Comparison of ENCODE assay signal across 13 mouse cellular contexts in the genomic region with DNA sequence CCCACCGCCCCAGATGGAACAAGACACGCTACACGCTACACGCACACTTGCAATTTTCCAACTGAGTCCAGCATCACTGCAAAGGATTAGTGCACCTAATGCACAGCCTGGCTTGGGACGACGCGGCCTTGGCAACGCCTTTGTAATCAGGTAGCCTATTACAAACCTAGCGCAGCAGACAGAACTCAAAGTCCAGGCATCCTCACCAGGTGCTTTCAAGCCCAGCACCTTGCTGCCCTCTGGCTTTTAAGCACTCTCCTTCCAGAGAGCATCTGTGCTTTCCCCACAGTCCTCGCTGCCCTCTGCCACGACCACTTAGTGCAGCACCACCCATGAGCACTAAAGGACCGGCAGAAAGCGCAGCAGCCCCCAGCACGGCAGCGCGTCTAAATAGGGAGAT. TPM values are rescaled to one million over a fixed set of nuclear protein-coding genes. Genes with fewer than 3 reads are reported as not detected.
DNase-seq lines count a peak whose midpoint lies in the region; ATAC-seq and TF ChIP-seq lines count a peak whose summit lies in the region.
"Had no signal": no experiment of that assay in that cellular context is flagged by ENCODE, and none has a peak within 500 bp of the region (broad histone marks: within the 10 kb centered on the region; RNA-seq: fewer than 3 reads in every experiment).

No protein-coding gene starts in this region.

- DNase-seq in heart, embryonic 10.5 days (ENCODE audit: low spot score), result no peak
- DNase-seq in heart, adult 11 months, result no peak
- DNase-seq in kidney, postnatal 0 days (ENCODE audit: low spot score), result no peak
- no peak for DNase-seq in kidney, adult 18-20 months
- no peak for DNase-seq in embryonic facial prominence, embryonic 11.5 days (ENCODE audit: low spot score)
- DNase-seq in midbrain, postnatal 0 days (ENCODE audit: low spot score), result no peak
- DNase-seq in MN1 (ENCODE audit: low spot score), result no peak
- DNase-seq in adrenal gland, adult (ENCODE audit: inconsistent age in 2 of 2, low spot score in 1 of 2), result no peak
- DNase-seq: adrenal gland, adult 2 months; gastrocnemius, postnatal 36 days; thymus, postnatal 14 days had no signal

- 77% methylated on average over 16 of the region's 16 CpGs for WGBS in heart, embryonic 10.5 days
- 79% methylated on average over 16 of the region's 16 CpGs for WGBS in kidney, postnatal 0 days
- WGBS in embryonic facial prominence, embryonic 11.5 days, result 75% methylated on average over 16 of the region's 16 CpGs
- 72% methylated on average over 16 of the region's 16 CpGs for WGBS in midbrain, postnatal 0 days

- H3K4me1 ChIP-seq in heart, embryonic 10.5 days, result peaks cover 56% of the 10 kb centered on the region
- H3K4me1 ChIP-seq in kidney, postnatal 0 days (replicated peaks; ENCODE audit: insufficient read depth, low read length), result peaks cover 26% of the 10 kb centered on the region
- peaks cover 5% of the 10 kb centered on the region; the same call in 1 of the 2 replicates for H3K4me1 ChIP-seq in embryonic facial prominence, embryonic 11.5 days (ENCODE audit: control insufficient read depth, insufficient read depth, low read length)
- H3K4me1 ChIP-seq in midbrain, postnatal 0 days (ENCODE audit: insufficient read depth, low read length), result no peaks in the 10 kb centered on the region; the same call in 1 of the 2 replicates

- H3K27me3 ChIP-seq in heart, embryonic 10.5 days (ENCODE audit: insufficient read depth, poor library complexity, severe bottlenecking), result no peaks in the 10 kb centered on the region
- no peaks in the 10 kb centered on the region for H3K27me3 ChIP-seq in kidney, postnatal 0 days (ENCODE audit: insufficient read depth, low read length)
- no peaks in the 10 kb centered on the region for H3K27me3 ChIP-seq in embryonic facial prominence, embryonic 11.5 days (ENCODE audit: control insufficient read depth, insufficient read depth, low read length)
- no peaks in the 10 kb centered on the region for H3K27me3 ChIP-seq in midbrain, postnatal 0 days (ENCODE audit: insufficient read depth, low read length)
- H3K27me3 ChIP-seq: megakaryocyte, embryonic 14.5 days had no signal

- 0 out of 2 replicates have a peak, but pooled peaks have one; percentile 29 for ATAC-seq in kidney, postnatal 0 days (replicated peaks; ENCODE audit: low FRiP score, low read depth)
- ATAC-seq in embryonic facial prominence, embryonic 11.5 days (replicated peaks; ENCODE audit: insufficient number of reproducible peaks, low FRiP score, low TSS enrichment, low read depth), result no peak
- ATAC-seq in midbrain, postnatal 0 days (ENCODE audit: low FRiP score), result no peak

- TF ChIP-seq CTCF in kidney, postnatal 0 days (IDR thresholded peaks at IDR 0.05; ENCODE audit: low read depth), result peak; percentile 27; the same call in 1 of the 2 replicates
- TF ChIP-seq CTCF in midbrain, postnatal 0 days (IDR thresholded peaks at IDR 0.05), result peak; percentile 22; the same call in 1 of the 2 replicates

- H3K9me3 ChIP-seq in heart, embryonic 10.5 days, result no peaks in the 10 kb centered on the region
- H3K9me3 ChIP-seq in kidney, postnatal 0 days (replicated peaks; ENCODE audit: low read length), result no peaks in the 10 kb centered on the region
- no peaks in the 10 kb centered on the region for H3K9me3 ChIP-seq in embryonic facial prominence, embryonic 11.5 days (replicated peaks; ENCODE audit: control insufficient read depth, low read length)
- H3K9me3 ChIP-seq in midbrain, postnatal 0 days (ENCODE audit: low read length), result no peaks in the 10 kb centered on the region
- H3K9me3 ChIP-seq: limb, embryonic 13.5 days; megakaryocyte, embryonic 14.5 days had no signal

- peak overlapping the region; percentile 42 for H3K4me3 ChIP-seq in heart, embryonic 10.5 days
- H3K4me3 ChIP-seq in kidney, postnatal 0 days (replicated peaks; ENCODE audit: low read depth, low read length), result no peak overlapping the region
- no peak overlapping the region for H3K4me3 ChIP-seq in embryonic facial prominence, embryonic 11.5 days (ENCODE audit: low read depth, low read length)
- no peak overlapping the region for H3K4me3 ChIP-seq in midbrain, postnatal 0 days (ENCODE audit: low read depth, low read length)
- H3K4me3 ChIP-seq: limb, embryonic 13.5 days had no signal

- no peaks in the 10 kb centered on the region for H3K36me3 ChIP-seq in heart, embryonic 10.5 days
- no peaks in the 10 kb centered on the region for H3K36me3 ChIP-seq in kidney, postnatal 0 days (ENCODE audit: insufficient read depth, low read length)
- no peaks in the 10 kb centered on the region for H3K36me3 ChIP-seq in embryonic facial prominence, embryonic 11.5 days (replicated peaks; ENCODE audit: control insufficient read depth, insufficient read depth, low read depth, low read length)
- H3K36me3 ChIP-seq in midbrain, postnatal 0 days (ENCODE audit: insufficient read depth, low read length), result no peaks in the 10 kb centered on the region
- H3K36me3 ChIP-seq: limb, embryonic 13.5 days had no signal

- peak overlapping the region; percentile 81 for H3K27ac ChIP-seq in heart, embryonic 10.5 days
- peak overlapping the region; percentile 19; the same call in 1 of the 2 replicates for H3K27ac ChIP-seq in kidney, postnatal 0 days
- no peak overlapping the region for H3K27ac ChIP-seq in embryonic facial prominence, embryonic 11.5 days (replicated peaks; ENCODE audit: low read depth, low read length)
- H3K27ac ChIP-seq in midbrain, postnatal 0 days (ENCODE audit: low read depth, low read length), result no peak overlapping the region
- H3K27ac ChIP-seq: limb, embryonic 13.5 days had no signal

- H3K9ac ChIP-seq in kidney, postnatal 0 days (ENCODE audit: low read depth, low read length), result 0 out of 2 replicates have a peak overlapping the region, but pooled peaks have one; percentile 19
- H3K9ac ChIP-seq in embryonic facial prominence, embryonic 11.5 days (replicated peaks; ENCODE audit: low read length), result 0 out of 2 replicates have a peak overlapping the region, but pooled peaks have one; percentile 19
- H3K9ac ChIP-seq in midbrain, postnatal 0 days (replicated peaks; ENCODE audit: low read length, poor library complexity, severe bottlenecking), result no peak overlapping the region
- H3K9ac ChIP-seq: limb, embryonic 13.5 days had no signal

- H3K4me2 ChIP-seq in kidney, postnatal 0 days (ENCODE audit: low read length), result peak overlapping the region; percentile 21; the same call in 1 of the 2 replicates
- no peak overlapping the region for H3K4me2 ChIP-seq in embryonic facial prominence, embryonic 11.5 days (ENCODE audit: low read depth, low read length)
- no peak overlapping the region for H3K4me2 ChIP-seq in midbrain, postnatal 0 days (ENCODE audit: low read depth, low read length, poor library complexity, severe bottlenecking)

RNA-seq across cellular contexts. Expression of a gene that starts 42.7 kb away (rescaled TPM):
- 53.6 and 59.7 TPM in 2 replicates for polyA plus RNA-seq in heart, embryonic 10.5 days (2016; fragmentation: Nextera tagmentation; extraction: Ambion mirVana)
- 55.6 and 61.6 TPM in 2 replicates for polyA plus RNA-seq in kidney, postnatal 0 days (2015; fragmentation: Nextera tagmentation; extraction: Ambion mirVana)
- 29.0 and 33.1 TPM in 2 replicates for polyA plus RNA-seq in embryonic facial prominence, embryonic 11.5 days (2014; fragmentation: Nextera tagmentation; extraction: Ambion mirVana)
- total RNA-seq in midbrain, postnatal 0 days (2014; rRNA removed), result 74.0 and 75.5 TPM in 2 replicates
- 62.5 and 67.2 TPM in 2 replicates for polyA plus RNA-seq in midbrain, postnatal 0 days (2015; fragmentation: Nextera tagmentation; extraction: Ambion mirVana)

RNA-seq across cellular contexts. Expression of a gene that starts 47.0 kb away (rescaled TPM):
- polyA plus RNA-seq in heart, embryonic 10.5 days (2016; fragmentation: Nextera tagmentation; extraction: Ambion mirVana), result 43.4 and 48.9 TPM in 2 replicates
- 30.3 and 32.9 TPM in 2 replicates for polyA plus RNA-seq in kidney, postnatal 0 days (2015; fragmentation: Nextera tagmentation; extraction: Ambion mirVana)
- 24.7 and 27.2 TPM in 2 replicates for polyA plus RNA-seq in embryonic facial prominence, embryonic 11.5 days (2014; fragmentation: Nextera tagmentation; extraction: Ambion mirVana)
- total RNA-seq in midbrain, postnatal 0 days (2014; rRNA removed), result 10.5 and 14.6 TPM in 2 replicates
- 21.6 and 23.3 TPM in 2 replicates for polyA plus RNA-seq in midbrain, postnatal 0 days (2015; fragmentation: Nextera tagmentation; extraction: Ambion mirVana)

Comparison
In these comparisons a context has a peak if more than half of its experiments do, and no peak if none do; other contexts are left out.
1. H3K27ac ChIP-seq: peak in heart, embryonic 10.5 days (single experiment) and kidney, postnatal 0 days (single experiment); none in embryonic facial prominence, embryonic 11.5 days (single experiment) and midbrain, postnatal 0 days (single experiment).